Mouse (Mus musculus): ENCODE measurements at regions not wholly inside any gene's neighbourhood (a gene's known extent, or its start where the extent isn't known, plus 50 kb on each side); places are given as distances from the start of the nearest gene placed in this dataset.

DNA sequence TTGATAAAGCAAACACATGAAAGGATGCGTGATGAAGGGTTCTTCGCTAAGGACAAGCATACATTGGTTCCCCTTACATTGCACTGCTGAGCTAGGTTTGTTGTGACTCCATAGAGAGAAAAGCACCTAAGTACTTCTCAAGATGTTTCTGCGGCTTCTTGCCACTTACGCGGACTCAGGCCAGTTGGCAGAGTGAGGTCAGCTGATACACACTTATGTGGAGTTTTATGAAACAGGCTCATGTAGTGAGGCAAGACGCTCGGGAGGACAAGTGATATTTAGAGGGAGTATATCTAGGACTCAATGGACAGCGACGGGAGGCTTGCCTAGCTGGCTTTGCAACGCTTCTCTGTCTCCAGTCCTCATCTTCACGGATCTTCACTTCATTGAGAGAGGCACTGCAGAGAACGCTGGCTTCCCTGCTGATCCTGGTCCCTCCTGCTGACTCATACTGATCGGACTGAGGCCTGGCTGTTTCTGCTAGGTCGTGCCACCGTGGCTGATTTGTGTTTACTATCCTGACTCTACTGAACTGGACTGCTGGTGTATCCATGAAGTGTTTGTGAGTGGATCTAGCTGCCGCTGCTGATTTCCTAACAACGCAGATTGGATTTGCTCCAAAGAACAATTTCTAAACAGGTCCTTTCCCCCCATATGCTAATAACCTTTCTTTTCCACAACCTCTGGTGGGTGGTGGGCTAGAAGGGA lies 113.8 kb downstream of the Sec31a start:
- TF ChIP-seq CTCF (IDR thresholded peaks at IDR 0.05; ENCODE audit: borderline replicate concordance, insufficient read depth, low read length) (no peak), POLR2A (IDR thresholded peaks at IDR 0.05; ENCODE audit: low read depth, low read length) (no peak)

All from embryonic fibroblast, embryonic 13.5 days (primary cell).